Mouse (Mus musculus) stomach, embryonic 14.5 days (tissue): ENCODE measurements at regions not wholly inside any gene's neighbourhood (a gene's known extent, or its start where the extent isn't known, plus 50 kb on each side); places are given as distances from the start of the nearest gene placed in this dataset.

Experiments used
- ATAC-seq: fragments of 200-750 bp; cut with Nextera tagmentation; 2 replicates; pipeline ENCODE4 v1.8.0; 2017; ENCODE audit warnings: low read depth, moderate TSS enrichment; ENCODE audit not compliant: insufficient number of reproducible peaks, insufficient read depth, low FRiP score
- H3K27ac ChIP-seq: fragments of 300-500 bp; sonication (generic); 2 replicates; pipeline ENCODE4 v1.5.1; 2014; ENCODE audit warnings: mild to moderate bottlenecking, low read length, moderate library complexity, mixed read lengths
- H3K27me3 ChIP-seq: fragments of 300-500 bp; sonication (generic); 2 replicates; pipeline ENCODE4 v1.6.1; 2014; ENCODE audit warnings: low read length, control low read depth, mixed read lengths; ENCODE audit not compliant: control insufficient read depth, insufficient read depth
- H3K36me3 ChIP-seq: fragments of 300-500 bp; sonication (generic); 2 replicates; pipeline ENCODE4 v1.6.1; 2014; ENCODE audit warnings: mild to moderate bottlenecking, control low read depth, low read length, moderate library complexity, mixed read lengths; ENCODE audit not compliant: control insufficient read depth, insufficient read depth
- H3K4me1 ChIP-seq: fragments of 300-500 bp; sonication (generic); 2 replicates; pipeline ENCODE4 v1.6.1; 2014; ENCODE audit warnings: low read length, control low read depth, mixed read lengths; ENCODE audit not compliant: control insufficient read depth, insufficient read depth
- H3K4me2 ChIP-seq: fragments of 300-500 bp; sonication (generic); replicated peaks from 2 replicates; pipeline ENCODE4 v1.6.1; 2014; ENCODE audit warnings: low read depth, low read length, control low read depth
- H3K4me3 ChIP-seq: fragments of 300-500 bp; sonication (generic); 2 replicates; pipeline ENCODE4 v1.5.1; 2014; ENCODE audit warnings: low read depth, low read length, control low read depth
- H3K9ac ChIP-seq: fragments of 300-500 bp; sonication (generic); replicated peaks from 2 replicates; pipeline ENCODE4 v1.6.1; 2014; ENCODE audit warnings: low read depth, mild to moderate bottlenecking, control low read depth, low read length, moderate library complexity, mixed read lengths
- H3K9me3 ChIP-seq: fragments of 300-500 bp; sonication (generic); 2 replicates; pipeline ENCODE4 v1.6.1; 2016; ENCODE audit warnings: low read depth, low read length, control low read depth; ENCODE audit not compliant: control insufficient read depth
- WGBS: fragments of 180-500 bp; shearing (Covaris S2); extraction: QIAGEN DNeasy Blood & Tissue Kit; methylation state at CpG from one replicate; pipeline ENCODE4 v1.1.7; 2014; 5-methylcytosine and 5-hydroxymethylcytosine counted together

GRCm38 (mm10) chr8:49084191-49084875, 240.6 kb upstream of the Tenm3 start:
- ATAC-seq, result no peak
- H3K27me3 ChIP-seq, result no peaks in the 10 kb centered on the region
- H3K4me2 ChIP-seq, result no peak overlapping the region
- no peaks in the 10 kb centered on the region for H3K4me1 ChIP-seq
- no peak overlapping the region for H3K4me3 ChIP-seq
- no peak overlapping the region for H3K27ac ChIP-seq
- H3K9ac ChIP-seq, result no peak overlapping the region
- H3K36me3 ChIP-seq, result no peaks in the 10 kb centered on the region
- H3K9me3 ChIP-seq, result no peaks in the 10 kb centered on the region
- WGBS, result 85% methylated on average over 6 of the region's 6 CpGs

DNA sequence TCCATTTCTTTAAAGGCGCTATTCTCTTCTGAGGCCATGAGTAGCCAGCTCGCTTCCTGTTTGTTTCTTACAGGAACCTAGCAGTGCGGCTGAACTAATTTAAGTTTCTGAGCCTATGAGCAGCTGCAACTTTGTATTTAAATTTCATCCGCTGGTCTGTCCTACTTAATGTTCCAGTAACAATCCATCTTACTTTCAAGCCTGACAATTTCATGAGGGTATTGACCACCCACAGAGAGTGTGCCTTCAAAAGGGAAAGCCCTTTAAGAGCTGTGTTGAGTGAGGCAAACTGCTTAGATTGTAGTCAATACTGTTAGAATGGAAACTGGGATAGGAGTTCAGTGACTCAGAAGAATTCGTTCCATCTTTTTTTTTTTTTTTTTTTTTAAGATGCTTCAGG, 225.7 kb upstream of the Tenm3 start:
- no peak for ATAC-seq
- Histone ChIP-seq H3K9me3 (no peaks in the 10 kb centered on the region), H3K36me3 (no peaks in the 10 kb centered on the region), H3K9ac (no peak overlapping the region), H3K4me1 (no peaks in the 10 kb centered on the region), H3K4me3 (no peak overlapping the region), H3K27me3 (no peaks in the 10 kb centered on the region), H3K27ac (no peak overlapping the region), H3K4me2 (no peak overlapping the region)
- WGBS, result 51% methylated on average over 5 of the region's 5 CpGs

DNA sequence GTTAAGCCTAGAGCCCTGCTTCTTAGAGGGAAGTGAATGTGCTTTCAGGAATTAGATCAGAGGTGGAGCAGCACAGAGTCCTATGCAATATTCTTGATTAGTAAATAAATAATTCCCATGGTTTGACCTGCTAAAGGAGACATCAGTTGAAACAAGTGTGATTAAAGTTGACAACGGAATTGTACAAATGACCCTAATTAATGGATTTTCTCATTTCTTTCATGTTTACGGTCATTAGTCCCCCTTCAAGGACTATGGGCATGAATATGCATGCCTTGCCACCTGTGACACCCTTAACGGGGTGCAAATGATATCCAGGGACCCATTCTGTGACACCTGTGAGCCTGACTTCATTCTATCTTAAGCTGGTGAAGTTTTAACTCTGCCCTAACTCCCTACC, 219.5 kb upstream of the Tenm3 start:
- no peaks in the 10 kb centered on the region for H3K9me3 ChIP-seq
- no peak overlapping the region for H3K4me3 ChIP-seq
- no peak overlapping the region for H3K9ac ChIP-seq
- 66% methylated on average over 3 of the region's 3 CpGs for WGBS
- no peaks in the 10 kb centered on the region for H3K4me1 ChIP-seq
- H3K27me3 ChIP-seq, result no peaks in the 10 kb centered on the region
- H3K4me2 ChIP-seq, result no peak overlapping the region
- no peak for ATAC-seq
- no peak overlapping the region for H3K27ac ChIP-seq
- H3K36me3 ChIP-seq, result no peaks in the 10 kb centered on the region

DNA sequence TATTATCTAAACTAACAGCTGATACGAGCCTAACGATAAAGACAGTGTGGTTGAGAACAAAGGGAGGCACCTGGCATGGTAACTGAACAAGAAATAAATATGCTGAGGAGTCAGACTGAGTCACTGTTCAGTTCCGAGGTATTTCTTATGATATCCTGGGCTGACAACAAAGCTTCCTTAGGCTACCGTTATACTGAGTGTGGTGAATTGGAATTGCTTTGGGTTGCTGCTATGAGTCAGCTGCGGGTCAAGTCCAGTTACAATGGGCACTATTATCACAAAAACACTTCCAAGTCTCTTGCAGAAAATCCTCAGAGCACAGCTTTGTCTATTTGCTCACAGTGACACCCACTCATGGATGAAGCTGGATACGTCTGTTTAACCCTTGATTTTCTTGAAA, 199.5 kb upstream of the Tenm3 start:
- no peak overlapping the region for H3K4me3 ChIP-seq
- no peaks in the 10 kb centered on the region for H3K9me3 ChIP-seq
- H3K27me3 ChIP-seq, result no peaks in the 10 kb centered on the region
- WGBS, result 78% methylated on average over 6 of the region's 6 CpGs
- ATAC-seq, result no peak
- no peaks in the 10 kb centered on the region for H3K4me1 ChIP-seq
- H3K4me2 ChIP-seq, result no peak overlapping the region
- no peak overlapping the region for H3K27ac ChIP-seq
- H3K36me3 ChIP-seq, result no peaks in the 10 kb centered on the region
- no peak overlapping the region for H3K9ac ChIP-seq

GRCm38 (mm10) chr8:49035970-49036700, 192.4 kb upstream of the Tenm3 start:
- Histone ChIP-seq H3K27ac (no peak overlapping the region), H3K27me3 (no peaks in the 10 kb centered on the region), H3K9me3 (0 out of 2 replicates have a peak, but pooled peaks cover 3% of the 10 kb centered on the region), H3K9ac (no peak overlapping the region), H3K4me2 (no peak overlapping the region), H3K4me1 (no peaks in the 10 kb centered on the region), H3K36me3 (no peaks in the 10 kb centered on the region), H3K4me3 (no peak overlapping the region)
- 75% methylated on average over 5 of the region's 5 CpGs for WGBS
- ATAC-seq, result no peak

GRCm38 (mm10) chr8:49035519-49035918, 191.8 kb upstream of the Tenm3 start:
- ATAC-seq, result no peak
- Histone ChIP-seq H3K36me3 (no peaks in the 10 kb centered on the region), H3K4me1 (no peaks in the 10 kb centered on the region), H3K4me2 (no peak overlapping the region), H3K4me3 (no peak overlapping the region), H3K9me3 (0 out of 2 replicates have a peak, but pooled peaks cover 3% of the 10 kb centered on the region), H3K27me3 (no peaks in the 10 kb centered on the region), H3K9ac (no peak overlapping the region), H3K27ac (no peak overlapping the region)
- 43% methylated on average over 8 of the region's 8 CpGs for WGBS

DNA sequence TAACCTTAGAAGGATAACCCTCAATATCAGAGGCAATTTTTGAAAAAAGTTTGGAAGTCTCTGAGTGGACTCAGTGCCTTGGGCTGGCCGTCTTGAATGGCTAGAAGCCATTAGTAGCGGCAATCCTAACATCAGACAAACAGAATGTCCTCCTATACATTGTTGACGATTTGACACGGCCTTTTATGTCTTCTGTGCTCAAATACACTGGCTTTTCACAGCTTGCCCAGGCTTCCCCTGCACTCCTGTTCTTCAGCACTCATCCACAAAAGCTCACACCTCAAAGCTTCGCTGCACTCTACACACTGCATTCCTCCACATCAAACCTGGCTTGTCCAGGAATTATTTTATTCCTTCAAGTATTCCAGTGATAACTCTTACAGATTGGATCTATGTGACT, 186.5 kb upstream of the Tenm3 start:
- H3K4me1 ChIP-seq, result no peaks in the 10 kb centered on the region
- H3K27ac ChIP-seq, result no peak overlapping the region
- H3K36me3 ChIP-seq, result no peaks in the 10 kb centered on the region
- WGBS, result 73% methylated on average over 5 of the region's 5 CpGs
- H3K9me3 ChIP-seq, result no peaks in the 10 kb centered on the region
- H3K4me3 ChIP-seq, result no peak overlapping the region
- no peaks in the 10 kb centered on the region for H3K27me3 ChIP-seq
- no peak overlapping the region for H3K9ac ChIP-seq
- no peak overlapping the region for H3K4me2 ChIP-seq
- ATAC-seq, result no peak

DNA sequence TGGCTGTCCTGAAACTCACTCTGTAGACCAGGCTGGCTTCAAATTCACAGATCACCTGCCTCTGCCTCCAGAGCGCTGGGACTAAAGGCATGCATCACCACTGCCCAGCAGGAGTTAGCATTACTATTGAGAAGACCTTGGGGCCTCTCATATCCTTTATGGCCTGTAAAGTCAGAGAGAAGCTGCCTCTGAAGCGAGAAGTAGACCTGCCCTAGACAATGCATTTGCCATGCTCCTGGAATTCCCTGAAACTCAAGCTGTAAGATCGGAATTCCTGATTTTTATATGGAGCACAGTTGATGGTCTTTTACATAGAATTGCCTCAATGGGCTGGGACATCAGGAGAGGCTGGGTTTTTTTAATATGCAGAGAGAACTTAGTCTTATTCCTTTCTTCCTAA, 174.0 kb upstream of the Tenm3 start:
- Histone ChIP-seq H3K4me2 (no peak overlapping the region), H3K9ac (no peak overlapping the region), H3K36me3 (no peaks in the 10 kb centered on the region), H3K4me1 (no peaks in the 10 kb centered on the region), H3K27ac (no peak overlapping the region), H3K9me3 (no peaks in the 10 kb centered on the region), H3K27me3 (no peaks in the 10 kb centered on the region), H3K4me3 (no peak overlapping the region)
- ATAC-seq, result no peak
- WGBS, result 90% methylated on average over 3 of the region's 3 CpGs
